Mouse (Mus musculus) lung, adult 2 months (tissue): ENCODE measurements at regions not wholly inside any gene's neighbourhood (a gene's known extent, or its start where the extent isn't known, plus 50 kb on each side); places are given as distances from the start of the nearest gene placed in this dataset.

ENCODE experiments used
- CTCF ChIP-seq: fragments of 200-500 bp; IDR thresholded peaks from 2 replicates; pipeline ENCODE4 v1.5.1; 2011; ENCODE audit warnings: mild to moderate bottlenecking, low read length, control low read depth; ENCODE audit not compliant: insufficient read depth
- POLR2A ChIP-seq: fragments of 200-500 bp; IDR thresholded peaks from 2 replicates; pipeline ENCODE4 v1.6.1; 2011; ENCODE audit warnings: low read depth, mild to moderate bottlenecking, control low read depth, low read length, borderline replicate concordance; ENCODE audit errors: extremely low read depth

DNA sequence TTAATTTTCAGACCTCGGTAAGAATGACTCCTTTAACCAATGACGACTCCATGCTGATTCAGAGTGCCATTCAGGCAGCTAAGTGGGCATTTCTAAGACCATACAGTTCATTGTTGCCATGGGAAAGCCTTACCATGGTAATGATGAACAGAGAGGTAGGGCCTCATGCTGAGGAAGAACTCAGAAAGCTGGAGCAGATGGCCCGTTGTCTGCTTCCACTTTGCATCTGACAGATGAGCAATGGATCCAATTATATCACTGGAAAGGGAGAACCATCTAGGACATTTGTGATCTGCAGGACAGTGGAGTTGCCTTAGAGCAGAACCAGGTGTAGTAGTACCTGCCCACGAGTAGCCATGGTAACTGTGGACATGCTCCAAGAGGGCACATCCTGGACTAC is 245.4 kb downstream of the AI593442 start:
- TF ChIP-seq CTCF, result no peak
- TF ChIP-seq POLR2A, result no peak
